19 mouse cellular contexts compared by ENCODE assay signal in the genomic region with DNA sequence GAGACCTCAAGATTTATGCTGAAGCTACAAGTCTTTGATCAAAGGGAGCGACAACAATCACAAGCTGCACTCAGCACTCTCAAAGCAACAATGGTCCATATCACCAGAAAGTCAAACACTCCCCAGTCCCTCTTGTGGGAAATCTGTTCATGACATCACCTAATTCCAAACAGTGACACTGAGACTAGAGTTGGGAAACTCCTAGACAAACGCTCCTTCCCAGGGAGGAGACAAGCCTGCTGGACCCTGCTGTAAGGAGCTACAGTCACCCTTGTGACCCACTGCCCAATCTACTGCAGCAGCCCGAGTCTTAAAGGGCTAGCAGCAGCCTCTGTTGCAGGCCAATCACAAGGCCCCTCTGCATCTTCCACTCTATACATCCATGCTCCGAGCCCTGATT. TPM values are rescaled to one million over a fixed set of nuclear protein-coding genes. Genes with fewer than 3 reads are reported as not detected.
DNase-seq lines count a peak whose midpoint lies in the region; ATAC-seq and TF ChIP-seq lines count a peak whose summit lies in the region.
"Had no signal": no experiment of that assay in that cellular context is flagged by ENCODE, and none has a peak within 500 bp of the region (broad histone marks: within the 10 kb centered on the region; RNA-seq: fewer than 3 reads in every experiment).

No protein-coding gene starts in this region.

- no peak for TF ChIP-seq CTCF in layer of hippocampus, adult 2 months (conservative IDR thresholded peaks at IDR 0.05)
- no peak for TF ChIP-seq CTCF in bone marrow, adult 2 months (IDR thresholded peaks at IDR 0.05; ENCODE audit: control insufficient read depth, insufficient read depth, low read length)

- H3K36me3 ChIP-seq in liver, embryonic 16.5 days (ENCODE audit: control insufficient read depth, insufficient read depth) = no peaks in the 10 kb centered on the region; the same call in 1 of the 2 replicates
- peaks cover 25% of the 10 kb centered on the region for H3K36me3 ChIP-seq in stomach, embryonic 14.5 days (ENCODE audit: control insufficient read depth, insufficient read depth, low read length)
- H3K36me3 ChIP-seq in forebrain, embryonic 13.5 days (ENCODE audit: poor library complexity, severe bottlenecking) = peaks cover 89% of the 10 kb centered on the region

- H3K9ac ChIP-seq in liver, embryonic 16.5 days (ENCODE audit: low read depth, low read length) = no peak overlapping the region
- no peak overlapping the region for H3K9ac ChIP-seq in stomach, embryonic 14.5 days (replicated peaks; ENCODE audit: low read depth, low read length)
- H3K9ac ChIP-seq in forebrain, embryonic 13.5 days = no peak overlapping the region
- H3K9ac ChIP-seq: forebrain, embryonic 12.5 days; heart, embryonic 13.5 days; midbrain, embryonic 15.5 days had no signal

- intact Hi-C loops in left cerebral cortex, postnatal 25 days (cut with DNase I) = no loop called here

- 57% methylated on average over 4 of the region's 4 CpGs for WGBS in bone marrow, adult 2 months
- whole genome bisulfite sequencing in liver, embryonic 16.5 days (ENCODE audit: insufficient replicate concordance) = 54% methylated on average over 4 of the region's 4 CpGs
- WGBS in stomach, embryonic 14.5 days = 54% methylated on average over 4 of the region's 4 CpGs
- WGBS in forebrain, embryonic 13.5 days = 60% methylated on average over 4 of the region's 4 CpGs

- H3K9me3 ChIP-seq in liver, embryonic 16.5 days (replicated peaks; ENCODE audit: control insufficient read depth, low read length) = no peaks in the 10 kb centered on the region
- no peaks in the 10 kb centered on the region for H3K9me3 ChIP-seq in stomach, embryonic 14.5 days (ENCODE audit: control insufficient read depth, low read depth, low read length)
- no peaks in the 10 kb centered on the region for H3K9me3 ChIP-seq in forebrain, embryonic 13.5 days (replicated peaks)
- H3K9me3 ChIP-seq: forebrain, embryonic 12.5 days; heart, embryonic 13.5 days; midbrain, embryonic 15.5 days had no signal

- peaks cover 5% of the 10 kb centered on the region; the same call in 1 of the 2 replicates for H3K4me1 ChIP-seq in bone marrow, adult 2 months (ENCODE audit: control insufficient read depth, insufficient read depth, low read length)
- peaks cover 8% of the 10 kb centered on the region for H3K4me1 ChIP-seq in liver, embryonic 16.5 days (ENCODE audit: control insufficient read depth, low read depth, low read length)
- 0 out of 2 replicates have a peak, but pooled peaks cover 4% of the 10 kb centered on the region for H3K4me1 ChIP-seq in stomach, embryonic 14.5 days (ENCODE audit: control insufficient read depth, insufficient read depth, low read length)
- H3K4me1 ChIP-seq in forebrain, embryonic 13.5 days = no peaks in the 10 kb centered on the region
- H3K4me1 ChIP-seq: forebrain, embryonic 12.5 days; midbrain, embryonic 15.5 days had no signal

- no peak for TF ChIP-seq POLR2A in bone marrow, adult 2 months (IDR thresholded peaks at IDR 0.05; ENCODE audit: borderline replicate concordance, control insufficient read depth, low read depth, low read length)

- H3K27me3 ChIP-seq in liver, embryonic 16.5 days (ENCODE audit: control insufficient read depth, insufficient read depth, low read depth, low read length) = no peaks in the 10 kb centered on the region
- H3K27me3 ChIP-seq in stomach, embryonic 14.5 days (ENCODE audit: control insufficient read depth, insufficient read depth, low read length) = no peaks in the 10 kb centered on the region
- no peaks in the 10 kb centered on the region for H3K27me3 ChIP-seq in forebrain, embryonic 13.5 days
- H3K27me3 ChIP-seq: forebrain, embryonic 12.5 days; heart, embryonic 13.5 days; midbrain, embryonic 15.5 days had no signal

- 0 out of 2 replicates have a peak, but pooled peaks have one; percentile 14 for ATAC-seq in liver, embryonic 16.5 days (ENCODE audit: low read depth)
- ATAC-seq in stomach, embryonic 14.5 days (ENCODE audit: insufficient number of reproducible peaks, insufficient read depth, low FRiP score, low read depth) = peak; percentile 48; the same call in 1 of the 2 replicates
- ATAC-seq in forebrain, embryonic 13.5 days = no peak
- ATAC-seq: midbrain, embryonic 15.5 days had no signal

- no peak for DNase-seq in layer of hippocampus, adult 2 months (ENCODE audit: low spot score in 2 of 2)
- DNase-seq in layer of hippocampus, postnatal 36 days = no peak
- DNase-seq in left cerebral cortex, postnatal 25 days (ENCODE audit: low spot score in 2 of 2) = no peak
- DNase-seq: adrenal gland, postnatal 36 days; cerebellum, postnatal 10 days; heart, postnatal 36 days; kidney, adult 9 months; kidney, postnatal 36 days; thymus, postnatal 36 days had no signal

- no peak overlapping the region for H3K4me3 ChIP-seq in layer of hippocampus, adult 2 months
- H3K4me3 ChIP-seq in bone marrow, adult 2 months (replicated peaks; ENCODE audit: control insufficient read depth, low read depth, low read length) = no peak overlapping the region
- H3K4me3 ChIP-seq in liver, embryonic 16.5 days (ENCODE audit: low read depth, low read length) = no peak overlapping the region
- no peak overlapping the region for H3K4me3 ChIP-seq in stomach, embryonic 14.5 days (ENCODE audit: low read depth, low read length)
- H3K4me3 ChIP-seq in forebrain, embryonic 13.5 days = no peak overlapping the region
- H3K4me3 ChIP-seq: forebrain, embryonic 12.5 days; heart, embryonic 13.5 days; midbrain, embryonic 15.5 days had no signal

- H3K4me2 ChIP-seq in liver, embryonic 16.5 days (ENCODE audit: low read depth, low read length) = no peak overlapping the region
- H3K4me2 ChIP-seq in stomach, embryonic 14.5 days (replicated peaks; ENCODE audit: low read depth, low read length) = no peak overlapping the region
- no peak overlapping the region for H3K4me2 ChIP-seq in forebrain, embryonic 13.5 days
- H3K4me2 ChIP-seq: forebrain, embryonic 12.5 days; heart, embryonic 13.5 days; midbrain, embryonic 15.5 days had no signal

- peak overlapping the region; percentile 43; the same call in 1 of the 2 replicates for H3K27ac ChIP-seq in layer of hippocampus, adult 2 months
- H3K27ac ChIP-seq in bone marrow, adult 2 months (ENCODE audit: control insufficient read depth, insufficient read depth, low read depth, low read length, poor library complexity) = peak overlapping the region; percentile 59; the same call in 1 of the 2 replicates
- 0 out of 2 replicates have a peak overlapping the region, but pooled peaks have one; percentile 11 for H3K27ac ChIP-seq in liver, embryonic 16.5 days (ENCODE audit: low read length)
- peak overlapping the region; percentile 55; the same call in 1 of the 2 replicates for H3K27ac ChIP-seq in stomach, embryonic 14.5 days (ENCODE audit: low read length)
- no peak overlapping the region for H3K27ac ChIP-seq in forebrain, embryonic 13.5 days
- H3K27ac ChIP-seq: forebrain, embryonic 12.5 days; heart, embryonic 13.5 days; midbrain, embryonic 15.5 days had no signal

RNA-seq across cellular contexts. Expression of gene Pgd, which starts 13.0 kb away (rescaled TPM):
- total RNA-seq in layer of hippocampus, adult 2 months (2021) = 10 to 100 TPM; 30.8 to 32.0 TPM
- total RNA-seq in layer of hippocampus, postnatal 36 days (2021) = 10 to 100 TPM; 31.9 to 33.9 TPM
- 68.6 and 170 TPM in 2 replicates for polyA plus RNA-seq in bone marrow, adult 2 months (2011; ENCODE audit: insufficient read depth, insufficient read length, low replicate concordance, missing spikeins)
- 64.0 and 69.6 TPM in 2 replicates for polyA plus RNA-seq in liver, embryonic 16.5 days (2015; fragmentation: Nextera tagmentation; extraction: Ambion mirVana)
- 66.8 and 69.3 TPM in 2 replicates for polyA plus RNA-seq in stomach, embryonic 14.5 days (2014; fragmentation: Nextera tagmentation; extraction: Ambion mirVana)
- total RNA-seq in left cerebral cortex, postnatal 25 days (2021) = 10 to 100 TPM; 33.1 to 33.5 TPM
- 96.4 and 107 TPM in 2 replicates for polyA plus RNA-seq in forebrain, embryonic 13.5 days (2015; fragmentation: Nextera tagmentation; extraction: Ambion mirVana)

RNA-seq across cellular contexts. Expression of gene Cenps, which starts 42.1 kb away (rescaled TPM):
- 10 to 100 TPM; 19.3 to 27.1 TPM for total RNA-seq in layer of hippocampus, adult 2 months (2021)
- 10 to 100 TPM; 25.8 to 27.8 TPM for total RNA-seq in layer of hippocampus, postnatal 36 days (2021)
- 37.7 and 47.8 TPM in 2 replicates for polyA plus RNA-seq in bone marrow, adult 2 months (2011; ENCODE audit: insufficient read depth, insufficient read length, low replicate concordance, missing spikeins)
- polyA plus RNA-seq in liver, embryonic 16.5 days (2015; fragmentation: Nextera tagmentation; extraction: Ambion mirVana) = 10.6 and 12.3 TPM in 2 replicates
- polyA plus RNA-seq in stomach, embryonic 14.5 days (2014; fragmentation: Nextera tagmentation; extraction: Ambion mirVana) = 35.1 and 35.4 TPM in 2 replicates
- total RNA-seq in left cerebral cortex, postnatal 25 days (2021) = 10 to 100 TPM; 23.3 to 24.3 TPM
- 38.7 and 40.7 TPM in 2 replicates for polyA plus RNA-seq in forebrain, embryonic 13.5 days (2015; fragmentation: Nextera tagmentation; extraction: Ambion mirVana)

RNA-seq across cellular contexts. Expression of gene Cort, which starts 53.0 kb away (rescaled TPM):
- 10 to 100 TPM; 11.0 to 14.7 TPM for total RNA-seq in layer of hippocampus, adult 2 months (2021)
- total RNA-seq in layer of hippocampus, postnatal 36 days (2021) = 10 to 100 TPM; 10.5 to 11.6 TPM
- polyA plus RNA-seq in bone marrow, adult 2 months (2011; ENCODE audit: insufficient read depth, insufficient read length, low replicate concordance, missing spikeins) = 1.5 TPM in 1 of 2 replicates, not detected in the other
- polyA plus RNA-seq in liver, embryonic 16.5 days (2015; fragmentation: Nextera tagmentation; extraction: Ambion mirVana) = not detected in 2 replicates
- polyA plus RNA-seq in stomach, embryonic 14.5 days (2014; fragmentation: Nextera tagmentation; extraction: Ambion mirVana) = 0.65 and 0.81 TPM in 2 replicates
- total RNA-seq in left cerebral cortex, postnatal 25 days (2021) = 10 to 100 TPM; 13.7 to 14.1 TPM
- polyA plus RNA-seq in forebrain, embryonic 13.5 days (2015; fragmentation: Nextera tagmentation; extraction: Ambion mirVana) = 0.28 TPM in 1 of 2 replicates, not detected in the other
- total RNA-seq: granulocyte monocyte progenitor cell, adult 5-6 weeks; heart, postnatal 36 days had no signal
- polyA plus RNA-seq: heart, embryonic 13.5 days; neural tube, embryonic 11.5 days; testis, adult 2 months had no signal
